Mouse (Mus musculus) heart, embryonic 16.5 days (tissue): ENCODE measurements around the gene Stxbp6. TPM values are rescaled to one million over a fixed set of nuclear protein-coding genes. Genes with fewer than 3 reads are reported as not detected.

Experiments used
- ATAC-seq: fragments of 200-750 bp; cut with Nextera tagmentation; replicated peaks from 2 replicates; pipeline ENCODE4 v1.8.0; 2017; ENCODE audit warnings: moderate number of reproducible peaks; ENCODE audit not compliant: insufficient read depth, low FRiP score; ENCODE audit errors: extremely low read depth
- H3K27ac ChIP-seq: fragments of 300-500 bp; sonication (generic); 2 replicates; pipeline ENCODE4 v1.5.1; 2014; ENCODE audit warnings: mild to moderate bottlenecking, low read length, control low read depth, moderate library complexity
- H3K27me3 ChIP-seq: fragments of 300-500 bp; sonication (generic); 2 replicates; pipeline ENCODE4 v1.6.1; 2014; ENCODE audit warnings: low read length, mixed read lengths; ENCODE audit not compliant: control insufficient read depth, insufficient read depth
- H3K36me3 ChIP-seq: fragments of 300-500 bp; sonication (generic); 2 replicates; pipeline ENCODE4 v1.6.1; 2014; ENCODE audit not compliant: control insufficient read depth, insufficient read depth
- H3K4me1 ChIP-seq: fragments of 300-500 bp; sonication (generic); 2 replicates; pipeline ENCODE4 v1.6.1; 2014; ENCODE audit warnings: low read length, mixed read lengths; ENCODE audit not compliant: control insufficient read depth, insufficient read depth
- H3K4me2 ChIP-seq: fragments of 300-500 bp; sonication (generic); 2 replicates; pipeline ENCODE4 v1.6.1; 2014; ENCODE audit warnings: low read depth, mild to moderate bottlenecking, control low read depth, low read length
- H3K4me3 ChIP-seq: fragments of 300-500 bp; sonication (generic); 2 replicates; pipeline ENCODE4 v1.5.1; 2014; ENCODE audit warnings: mild to moderate bottlenecking, control low read depth, low read length
- H3K9ac ChIP-seq: fragments of 300-500 bp; sonication (generic); 2 replicates; pipeline ENCODE4 v1.6.1; 2014; ENCODE audit warnings: low read length, control low read depth
- H3K9me3 ChIP-seq: fragments of 300-500 bp; sonication (generic); replicated peaks from 2 replicates; pipeline ENCODE4 v1.6.1; 2016; ENCODE audit warnings: low read length; ENCODE audit not compliant: control insufficient read depth
- WGBS: fragments of 180-500 bp; shearing (Covaris S2); extraction: QIAGEN DNeasy Blood & Tissue Kit; methylation state at CpG from one replicate; pipeline ENCODE4 v1.1.7; 2014; 5-methylcytosine and 5-hydroxymethylcytosine counted together
- polyA plus RNA-seq: library from polyadenylated mRNA; unstranded; fragments of >200 nt; fragmentation: Nextera tagmentation; extraction: Ambion mirVana; gene quantifications from 2 replicates; pipeline ENCODE4 v1.2.1, GENCODE M21; 2015

The Stxbp6 gene
- polyA plus RNA-seq, 1 experiment from 2014 or later, result 14.3 TPM

- WGBS, result 84% methylated on average over 3 of the region's 3 CpGs
- Histone ChIP-seq H3K9me3 (no peaks in the 10 kb centered on the region), H3K4me3 (no peak overlapping the region), H3K36me3 (no peaks in the 10 kb centered on the region), H3K4me2 (no peak overlapping the region), H3K9ac (no peak overlapping the region), H3K27ac (no peak overlapping the region), H3K27me3 (no peaks in the 10 kb centered on the region), H3K4me1 (no peaks in the 10 kb centered on the region)
- no peak for ATAC-seq
These were observed 117.0 kb downstream of the Stxbp6 start for GRCm38 (mm10) chr12:44957474-44957873.

GRCm38 (mm10) chr12:44953121-44953520, 121.4 kb downstream of the Stxbp6 start:
- H3K9me3 ChIP-seq, result no peaks in the 10 kb centered on the region
- no peak overlapping the region for H3K4me2 ChIP-seq
- no peak overlapping the region for H3K9ac ChIP-seq
- no peak overlapping the region for H3K4me3 ChIP-seq
- no peak for ATAC-seq
- no peaks in the 10 kb centered on the region for H3K27me3 ChIP-seq
- 86% methylated on average over 2 of the region's 2 CpGs for WGBS
- no peak overlapping the region for H3K27ac ChIP-seq
- H3K36me3 ChIP-seq, result no peaks in the 10 kb centered on the region
- H3K4me1 ChIP-seq, result 0 out of 2 replicates have a peak, but pooled peaks cover 5% of the 10 kb centered on the region

GRCm38 (mm10) chr12:44952072-44952471, 122.4 kb downstream of the Stxbp6 start:
- H3K27me3 ChIP-seq, result no peaks in the 10 kb centered on the region
- 60% methylated on average over 3 of the region's 3 CpGs for WGBS
- no peak overlapping the region for H3K9ac ChIP-seq
- 0 out of 2 replicates have a peak, but pooled peaks cover 5% of the 10 kb centered on the region for H3K4me1 ChIP-seq
- peak; percentile 78 for ATAC-seq
- no peak overlapping the region for H3K4me2 ChIP-seq
- no peaks in the 10 kb centered on the region for H3K36me3 ChIP-seq
- peak overlapping the region; percentile 13; the same call in 1 of the 2 replicates for H3K27ac ChIP-seq
- H3K4me3 ChIP-seq, result no peak overlapping the region
- H3K9me3 ChIP-seq, result no peaks in the 10 kb centered on the region

- ATAC-seq, result no peak
- Histone ChIP-seq H3K4me1 (0 out of 2 replicates have a peak, but pooled peaks cover 5% of the 10 kb centered on the region), H3K36me3 (no peaks in the 10 kb centered on the region), H3K9me3 (no peaks in the 10 kb centered on the region), H3K27me3 (no peaks in the 10 kb centered on the region), H3K27ac (no peak overlapping the region), H3K4me3 (no peak overlapping the region), H3K4me2 (no peak overlapping the region), H3K9ac (no peak overlapping the region)
- WGBS, result 89% methylated on average over 2 of the region's 2 CpGs
These were observed 124.0 kb downstream of the Stxbp6 start for GRCm38 (mm10) chr12:44950559-44950958.

- WGBS, result 72% methylated on average over 5 of the region's 5 CpGs
- Histone ChIP-seq H3K9ac (no peak overlapping the region), H3K4me3 (no peak overlapping the region), H3K9me3 (no peaks in the 10 kb centered on the region), H3K4me2 (no peak overlapping the region), H3K4me1 (0 out of 2 replicates have a peak, but pooled peaks cover 5% of the 10 kb centered on the region), H3K27me3 (no peaks in the 10 kb centered on the region), H3K27ac (no peak overlapping the region), H3K36me3 (no peaks in the 10 kb centered on the region)
- ATAC-seq, result no peak
These were observed 126.7 kb downstream of the Stxbp6 start for GRCm38 (mm10) chr12:44947823-44948222.

- no peak overlapping the region for H3K4me3 ChIP-seq
- no peak overlapping the region for H3K27ac ChIP-seq
- no peak overlapping the region for H3K4me2 ChIP-seq
- H3K9ac ChIP-seq, result no peak overlapping the region
- no peaks in the 10 kb centered on the region for H3K36me3 ChIP-seq
- WGBS, result 70% methylated on average over 4 of the region's 4 CpGs
- no peaks in the 10 kb centered on the region for H3K9me3 ChIP-seq
- no peak for ATAC-seq
- 0 out of 2 replicates have a peak, but pooled peaks cover 2% of the 10 kb centered on the region for H3K4me1 ChIP-seq
- no peaks in the 10 kb centered on the region for H3K27me3 ChIP-seq
These were observed 134.2 kb downstream of the Stxbp6 start for GRCm38 (mm10) chr12:44940325-44940724.

GRCm38 (mm10) chr12:44939106-44939505, 135.4 kb downstream of the Stxbp6 start:
- H3K4me1 ChIP-seq, result 0 out of 2 replicates have a peak, but pooled peaks cover 2% of the 10 kb centered on the region
- peak; percentile 72 for ATAC-seq
- 51% methylated on average over 8 of the region's 8 CpGs for WGBS
- H3K9ac ChIP-seq, result no peak overlapping the region
- H3K9me3 ChIP-seq, result no peaks in the 10 kb centered on the region
- H3K36me3 ChIP-seq, result no peaks in the 10 kb centered on the region
- no peak overlapping the region for H3K4me2 ChIP-seq
- H3K4me3 ChIP-seq, result no peak overlapping the region
- H3K27ac ChIP-seq, result no peak overlapping the region
- no peaks in the 10 kb centered on the region for H3K27me3 ChIP-seq

- H3K27me3 ChIP-seq, result no peaks in the 10 kb centered on the region
- 80% methylated on average over 6 of the region's 6 CpGs for WGBS
- H3K4me1 ChIP-seq, result peaks cover 4% of the 10 kb centered on the region; the same call in 1 of the 2 replicates
- H3K27ac ChIP-seq, result no peak overlapping the region
- H3K4me3 ChIP-seq, result no peak overlapping the region
- no peak for ATAC-seq
- no peak overlapping the region for H3K9ac ChIP-seq
- no peaks in the 10 kb centered on the region for H3K9me3 ChIP-seq
- no peaks in the 10 kb centered on the region for H3K36me3 ChIP-seq
- H3K4me2 ChIP-seq, result no peak overlapping the region
These were observed 141.6 kb downstream of the Stxbp6 start for GRCm38 (mm10) chr12:44932954-44933353.

GRCm38 (mm10) chr12:44931716-44932115, 142.8 kb downstream of the Stxbp6 start:
- no peaks in the 10 kb centered on the region for H3K36me3 ChIP-seq
- H3K4me2 ChIP-seq, result no peak overlapping the region
- no peak overlapping the region for H3K9ac ChIP-seq
- 76% methylated on average over 7 of the region's 7 CpGs for WGBS
- no peak for ATAC-seq
- no peaks in the 10 kb centered on the region for H3K27me3 ChIP-seq
- H3K9me3 ChIP-seq, result no peaks in the 10 kb centered on the region
- peaks cover 4% of the 10 kb centered on the region; the same call in 1 of the 2 replicates for H3K4me1 ChIP-seq
- no peak overlapping the region; the same call in 1 of the 2 replicates for H3K27ac ChIP-seq
- no peak overlapping the region for H3K4me3 ChIP-seq
